Mouse (Mus musculus) spleen, adult 18-20 months (tissue): ENCODE data around the gene Ddx39.

ENCODE experiments used
- DNase-seq, 2 experiments: peaks; one replicate each; pipeline ENCODE4 v3.0.0; 2022; ENCODE audit warnings: mixed read lengths in 2 of 2

The Ddx39 gene

GRCm38 (mm10) chr8:83770669-83771068 is 55.7 kb downstream of the Ddx39 start:
- DNase-seq = no peak

- DNase-seq = no peak
These were observed 56.8 kb downstream of the Ddx39 start for GRCm38 (mm10) chr8:83771791-83772190.

DNA sequence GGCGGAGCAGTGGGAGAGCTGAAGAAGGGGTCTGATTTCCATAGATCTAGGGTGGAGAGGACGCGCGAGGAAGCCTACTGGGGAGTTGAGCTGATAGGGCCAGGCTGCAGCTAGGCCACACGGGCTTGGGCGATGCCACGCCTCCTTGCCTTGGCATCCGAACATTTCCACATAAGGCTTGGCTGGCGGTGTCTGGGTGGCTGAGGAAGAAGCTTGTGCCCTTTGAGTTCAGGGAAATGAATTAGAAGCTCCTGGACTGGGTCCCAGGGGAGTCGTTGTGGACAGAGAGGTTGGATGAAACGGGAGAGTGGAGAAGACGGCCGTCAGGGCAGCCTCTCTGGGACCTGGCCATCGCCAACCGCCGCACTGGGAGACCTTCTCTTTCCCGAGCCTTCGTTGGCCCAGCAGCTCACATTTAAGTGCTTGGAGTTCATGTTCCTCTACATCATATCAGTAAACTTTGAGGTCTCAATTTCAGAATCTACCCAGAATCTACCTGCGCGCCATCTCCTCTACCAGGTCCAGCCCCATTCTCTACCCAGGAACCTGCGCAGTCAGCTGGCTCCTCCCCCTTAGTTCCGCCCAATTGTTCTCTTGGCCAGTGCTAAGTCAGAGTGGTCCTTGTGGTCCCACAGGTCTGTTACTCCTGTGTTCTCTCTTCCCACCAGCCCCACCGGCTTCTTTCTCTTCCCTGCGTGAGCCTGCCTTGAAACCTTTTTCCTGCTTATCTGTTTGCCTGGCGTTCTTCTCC is 57.9 kb downstream of the Ddx39 start:
- peak; percentile 46 to 62 for DNase-seq

GRCm38 (mm10) chr8:83773452-83773846 is 58.5 kb downstream of the Ddx39 start:
- DNase-seq = no peak

GRCm38 (mm10) chr8:83774221-83774620 is 59.2 kb downstream of the Ddx39 start:
- DNase-seq = no peak
